Mouse (Mus musculus) left cerebral cortex, postnatal 14 days (tissue): ENCODE measurements around the gene Ccdc28b. TPM values are rescaled to one million over a fixed set of nuclear protein-coding genes. Genes with fewer than 3 reads are reported as not detected.

ENCODE experiments used
- DNase-seq, 2 experiments: peaks; one replicate each; pipeline ENCODE4 v3.0.0; 2021 to 2022; ENCODE audit warnings: low spot score in 2 of 2, mixed read lengths in 1 of 2
- intact Hi-C: fragments of 180-260 bp; cut with DNase I; formaldehyde crosslinking; loops from one replicate; pipeline ENCODE4 v1.15.1; 2025
- total RNA-seq, 2 experiments: library from RNA; stranded (reverse); gene quantifications; 2 replicates each; pipeline ENCODE4 v1.2.3; 2021

Gene Ccdc28b
- total RNA-seq, 2 experiments from 2014 or later, result 103 to 110 TPM

DNA sequence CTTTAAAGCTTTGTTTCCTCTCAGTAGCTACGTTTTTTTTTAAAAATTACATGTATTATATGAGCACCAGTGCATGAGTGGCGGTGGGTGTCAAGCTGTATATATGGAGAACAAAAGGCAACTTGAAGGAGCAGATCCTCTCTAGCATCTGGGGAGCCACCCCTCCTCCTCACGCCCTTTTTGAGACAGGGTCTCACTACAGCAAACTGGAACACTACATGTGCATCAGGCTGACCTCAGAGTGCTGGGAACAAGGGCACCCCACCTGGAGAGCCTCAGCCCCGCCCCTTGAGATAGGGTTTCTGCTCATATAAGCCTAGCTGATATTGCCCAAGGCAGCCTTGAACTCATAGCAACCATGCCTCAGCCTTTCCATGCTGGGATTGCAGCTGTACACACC is 1.7 kb upstream of the Ccdc28b start:
- DNase-seq, result no peak
- intact Hi-C loops, result loop anchor here (2.0 kb wide), 1 partner anchor 15 kb away; the partner anchor contains the start of gene Txlna

DNA sequence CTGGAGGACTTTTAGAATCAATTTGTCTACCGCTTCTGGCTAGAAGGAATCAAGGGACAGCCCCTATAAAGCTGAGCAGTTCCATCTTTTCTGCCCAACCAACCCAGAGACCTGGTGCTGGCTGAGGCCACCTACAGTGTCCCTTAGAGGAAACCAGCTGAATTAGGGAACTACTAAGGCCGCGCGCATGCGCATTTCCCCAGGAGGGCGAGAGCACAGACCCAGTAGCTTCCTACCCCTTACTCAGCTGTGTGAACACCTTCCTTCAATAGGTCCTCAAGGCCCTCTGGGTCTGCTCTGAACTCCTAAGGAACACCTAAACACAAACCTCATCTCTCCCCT is 1.3 kb upstream of the Ccdc28b start:
- intact Hi-C loops, result loop anchor here (2.0 kb wide), 1 partner anchor 16 kb away; the partner anchor contains the start of gene Txlna
- DNase-seq, result peak; percentile 68 to 74

DNA sequence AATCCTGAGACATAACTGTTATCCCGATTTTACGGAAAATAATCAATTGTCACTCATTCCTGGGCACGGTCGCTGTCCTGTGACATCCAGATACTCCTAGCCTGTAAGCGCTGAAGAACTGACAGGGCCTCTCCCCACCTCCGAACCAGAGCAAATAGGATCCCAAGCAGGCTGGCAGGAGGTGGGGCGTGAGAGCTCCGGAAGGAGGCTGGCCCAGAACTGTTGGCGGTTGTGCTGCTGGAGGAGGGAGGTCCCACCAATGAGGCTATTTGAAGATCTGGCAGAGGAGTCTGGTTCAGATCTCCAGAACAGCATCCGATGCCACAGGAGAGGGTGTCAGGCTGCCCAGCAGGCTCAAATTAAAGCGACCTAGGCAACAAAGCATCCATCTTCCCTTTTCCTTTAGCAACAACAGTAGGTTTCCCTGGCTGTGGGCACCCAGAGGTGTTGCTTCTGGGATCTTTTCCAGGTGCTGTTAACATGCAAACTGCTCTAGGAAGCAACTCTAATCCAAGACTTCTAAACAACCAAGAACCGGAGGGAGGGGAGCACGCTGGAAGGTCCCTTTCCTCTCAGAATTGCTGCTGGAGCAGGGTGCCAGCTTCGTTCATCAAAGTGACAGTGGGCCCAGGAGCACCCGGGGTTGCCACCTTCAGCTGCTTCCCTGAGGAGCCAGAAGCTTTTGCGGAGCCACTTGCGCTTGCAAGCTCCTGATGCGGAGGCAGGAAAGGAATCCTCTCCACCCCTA is 708 bp upstream of the Ccdc28b start:
- DNase-seq, result peak; percentile 89 to 96
- intact Hi-C loops, result loop anchor here (2.0 kb wide), 1 partner anchor 16 kb away; the partner anchor contains the start of gene Txlna

DNA sequence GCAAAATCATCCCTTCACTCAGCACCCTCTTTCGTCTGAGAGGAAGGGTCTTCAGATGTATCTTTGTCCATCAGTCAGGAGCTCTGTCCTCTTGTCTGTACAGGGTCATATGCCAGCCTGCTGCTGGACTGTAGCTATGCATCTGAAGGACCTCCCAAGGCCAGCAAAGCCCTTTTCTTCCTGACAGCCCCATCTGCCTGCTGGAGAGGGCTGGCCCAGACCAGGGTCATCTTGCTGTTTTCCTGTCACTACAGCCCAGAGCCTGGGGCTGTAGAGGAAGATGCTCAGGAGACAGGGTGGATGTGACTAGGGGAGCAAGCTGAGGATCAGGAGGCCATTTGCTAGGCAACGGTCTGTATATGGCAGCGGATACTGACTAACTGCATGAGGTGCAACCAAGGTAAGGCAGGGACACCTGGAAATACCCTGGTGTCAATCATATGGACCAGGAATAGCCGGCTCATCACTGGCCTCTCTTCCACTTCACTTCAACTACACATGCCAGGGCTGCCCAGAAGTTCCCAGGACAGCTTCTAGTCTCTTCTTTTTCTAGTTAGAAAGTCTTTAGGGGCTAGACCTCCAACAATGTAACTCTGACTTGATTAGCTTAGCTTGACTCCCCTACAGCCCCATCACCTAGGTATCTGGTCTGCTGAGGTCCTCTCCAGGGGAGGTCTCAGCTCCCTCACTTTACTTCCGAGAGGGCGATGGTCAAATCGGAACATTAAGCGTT is 778 bp downstream of the Ccdc28b start:
- no peak for DNase-seq

DNA sequence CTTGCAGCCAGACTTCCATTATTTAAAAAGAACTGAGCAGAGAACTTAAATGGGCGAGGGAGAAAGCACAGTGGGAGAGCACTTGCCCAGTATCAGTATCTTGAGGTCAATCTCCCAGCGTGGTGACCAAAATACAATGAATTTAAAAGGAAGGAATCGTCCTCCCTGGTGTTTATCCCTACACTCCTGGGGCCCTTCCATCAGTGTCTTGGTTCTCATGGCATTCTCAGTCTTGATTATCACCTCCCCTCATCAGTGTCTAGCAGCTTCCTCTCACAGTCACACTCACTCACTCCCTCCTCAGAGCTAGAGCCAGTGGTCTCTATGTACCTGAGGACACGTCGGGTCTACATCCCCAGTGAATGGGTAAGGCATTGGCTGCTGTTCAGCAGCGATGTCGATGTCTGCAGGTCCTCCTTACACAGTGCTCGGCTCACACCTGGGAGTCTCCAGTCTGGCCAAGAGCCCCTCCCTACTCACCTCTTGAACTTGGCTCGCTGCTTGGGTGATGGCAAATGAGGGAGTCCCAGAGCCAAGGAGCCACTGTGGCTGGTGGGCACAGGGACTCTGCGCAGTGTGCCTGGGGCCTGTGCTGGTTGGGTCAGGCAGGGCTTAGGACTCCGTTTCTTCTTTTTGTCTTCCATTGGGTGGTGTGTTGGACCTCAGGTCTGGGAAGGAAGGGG is 1.5 kb downstream of the Ccdc28b start:
- intact Hi-C loops, result no loop called here
- DNase-seq, result no peak

More for the DNA sequence above, 778 bp downstream of the Ccdc28b start:
- intact Hi-C loops, result no loop called here

DNA sequence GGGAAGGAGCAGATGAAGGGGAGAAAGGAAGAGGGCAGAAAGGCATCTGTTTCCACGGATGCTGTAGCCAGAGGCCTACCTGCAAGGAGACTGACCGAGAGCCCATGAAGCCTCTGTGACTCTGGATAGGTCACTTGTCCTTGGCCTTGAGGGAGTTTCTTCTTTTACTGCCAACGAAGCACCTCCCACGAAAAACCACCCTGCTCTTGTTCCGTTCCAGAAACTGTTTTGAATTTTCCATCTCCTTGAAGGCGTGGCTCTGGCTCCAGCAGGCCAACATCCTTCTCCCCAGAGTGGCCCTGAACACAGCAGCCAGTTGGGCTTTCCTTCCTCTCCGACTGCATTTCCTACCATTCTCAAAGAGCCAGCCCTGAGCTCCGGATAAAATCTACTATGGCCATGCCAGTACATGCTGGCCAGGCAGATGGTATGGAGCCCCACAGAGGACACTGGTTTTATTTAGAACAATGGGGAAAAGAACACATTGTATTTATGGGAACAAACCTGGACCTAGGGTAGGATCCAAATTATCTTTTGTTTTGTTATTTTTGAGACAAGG is 2.4 kb downstream of the Ccdc28b start:
- DNase-seq, result no peak
- intact Hi-C loops, result no loop called here

DNA sequence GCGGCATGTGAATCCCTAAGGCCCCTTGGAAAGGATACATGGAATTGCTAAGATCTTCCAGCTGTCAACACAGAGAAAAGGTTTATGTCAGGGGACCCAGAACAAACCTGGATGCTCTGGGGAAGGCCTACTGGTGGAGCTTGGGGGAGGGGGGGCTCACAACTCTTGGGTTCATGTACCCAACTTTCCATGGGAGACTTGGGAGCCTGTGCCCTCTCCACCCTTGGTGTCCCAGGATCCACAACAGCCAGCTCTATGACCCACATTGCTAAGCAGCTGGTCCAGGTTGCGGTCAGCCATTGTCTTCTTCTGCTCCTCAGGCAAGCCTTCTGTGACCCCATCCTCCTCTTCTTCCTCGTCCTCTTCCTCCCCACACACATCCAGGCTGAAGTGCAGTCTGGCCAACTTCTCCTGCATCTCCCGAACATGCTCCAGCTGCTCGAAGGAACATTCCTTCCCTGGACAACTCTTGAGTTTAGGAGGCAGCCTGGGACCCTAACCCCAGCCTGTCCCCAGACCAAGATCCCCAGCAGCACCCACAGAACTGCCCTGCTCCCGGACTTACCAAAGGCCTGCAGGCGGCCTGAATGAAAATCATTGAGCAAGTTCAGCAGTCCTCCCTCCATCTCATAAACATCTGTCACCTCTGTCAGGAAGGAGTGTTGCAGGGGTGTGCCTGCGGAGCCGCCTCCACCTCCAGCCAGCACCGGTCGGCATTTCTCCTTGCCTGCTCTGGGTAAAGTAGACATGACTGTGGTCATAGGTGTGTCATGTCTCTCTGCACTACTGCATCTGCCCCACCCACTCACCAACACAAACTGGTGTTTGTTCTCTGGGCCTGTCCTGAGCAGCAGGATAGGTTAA is 3.1 kb downstream of the Ccdc28b start:
- DNase-seq, result no peak
- intact Hi-C loops, result no loop called here

DNA sequence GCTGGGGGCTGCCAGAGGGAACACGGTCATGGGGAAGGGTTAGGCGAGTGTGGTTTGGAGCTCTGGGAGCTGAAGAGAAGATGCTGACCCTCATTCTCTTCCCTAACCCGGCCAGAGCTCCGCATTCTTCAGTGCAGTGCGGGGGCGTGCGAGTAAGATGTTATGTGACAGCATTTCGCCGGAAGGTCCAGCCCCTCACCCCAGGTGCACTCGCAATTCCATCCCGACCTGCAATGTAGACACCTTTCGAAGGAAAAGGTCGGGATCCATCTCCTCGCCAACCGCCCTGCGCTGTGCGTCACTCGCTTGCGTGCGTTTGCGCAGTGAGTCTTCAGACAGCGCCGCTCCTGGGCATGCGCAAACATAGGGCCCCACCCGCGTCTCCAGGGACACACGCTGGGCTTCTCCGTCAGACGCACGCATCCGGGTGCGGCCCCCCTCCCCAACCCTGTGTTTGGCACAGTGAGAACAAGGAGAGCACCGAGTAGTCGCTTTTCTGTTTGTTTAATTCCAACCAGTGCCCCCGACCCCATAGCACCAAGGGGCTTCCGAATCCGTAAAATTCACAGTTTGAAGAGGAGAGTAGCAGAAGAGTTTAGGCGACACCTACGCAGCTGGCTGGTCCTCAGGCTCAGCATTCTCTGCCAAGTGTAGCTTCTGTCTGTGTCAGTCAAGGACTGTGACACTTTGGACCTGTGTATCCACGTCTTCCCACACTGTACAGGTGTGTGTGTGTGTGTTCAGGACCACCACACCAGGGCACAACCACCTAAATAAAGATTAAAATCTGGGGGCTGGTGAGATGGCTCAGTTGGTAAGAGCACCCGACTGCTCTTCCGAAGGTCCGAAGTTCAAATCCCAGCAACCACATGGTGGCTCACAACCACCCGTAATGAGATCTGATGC is 4.7 kb downstream of the Ccdc28b start, which contains the start of gene Iqcc:
TSS of gene Iqcc (minus strand) at position 314 of the 906 bp plus-strand sequence.
- intact Hi-C loops, result no loop called here
- DNase-seq, result peak; percentile 95 to 98

DNA sequence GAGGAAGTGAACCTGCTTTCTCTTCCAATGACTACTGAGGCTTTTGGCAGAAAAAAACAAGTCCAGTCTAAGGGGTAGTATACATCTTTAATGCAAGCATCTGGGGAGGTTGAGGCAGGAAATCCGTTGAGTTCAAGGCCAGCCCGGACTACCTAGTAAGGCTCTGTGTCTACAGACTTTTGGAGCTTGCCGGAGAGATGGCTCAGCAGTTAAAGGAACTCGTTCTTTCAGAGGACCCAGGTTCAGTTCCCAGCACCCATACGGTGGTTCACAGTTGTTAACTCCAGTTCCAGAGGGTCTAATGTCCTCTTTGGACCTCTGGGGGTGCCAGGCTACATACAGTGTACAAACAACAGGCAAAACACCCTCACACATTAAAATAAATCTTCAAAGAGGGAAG is 5.7 kb downstream of the Ccdc28b start:
- no peak for DNase-seq
- intact Hi-C loops, result no loop called here

DNA sequence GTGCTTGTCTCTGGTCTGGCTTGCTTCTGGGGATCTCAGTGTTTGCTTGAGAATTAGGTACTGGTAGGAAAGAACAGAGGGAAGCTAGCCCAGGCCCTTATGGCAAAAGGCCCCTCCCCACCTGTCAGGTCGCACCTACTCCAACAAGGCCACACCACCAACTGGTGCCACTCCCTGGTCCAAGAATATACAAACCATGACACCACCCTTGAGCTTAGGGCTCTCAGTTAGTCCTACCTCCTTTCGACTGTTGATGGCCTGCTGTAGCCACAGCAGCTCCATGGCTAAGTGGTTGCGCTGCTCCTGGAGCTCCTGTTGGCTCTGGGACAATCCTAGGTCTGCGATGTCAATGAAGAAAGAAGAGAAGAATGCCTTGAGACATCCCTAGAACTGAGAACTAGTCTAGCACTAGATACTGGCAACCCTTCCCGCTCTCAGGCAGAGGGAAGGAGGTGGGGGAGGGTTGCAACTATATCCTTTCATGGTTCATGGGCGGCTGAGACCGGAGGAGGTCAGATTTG is 6.6 kb downstream of the Ccdc28b start:
- intact Hi-C loops, result no loop called here
- no peak for DNase-seq

DNA sequence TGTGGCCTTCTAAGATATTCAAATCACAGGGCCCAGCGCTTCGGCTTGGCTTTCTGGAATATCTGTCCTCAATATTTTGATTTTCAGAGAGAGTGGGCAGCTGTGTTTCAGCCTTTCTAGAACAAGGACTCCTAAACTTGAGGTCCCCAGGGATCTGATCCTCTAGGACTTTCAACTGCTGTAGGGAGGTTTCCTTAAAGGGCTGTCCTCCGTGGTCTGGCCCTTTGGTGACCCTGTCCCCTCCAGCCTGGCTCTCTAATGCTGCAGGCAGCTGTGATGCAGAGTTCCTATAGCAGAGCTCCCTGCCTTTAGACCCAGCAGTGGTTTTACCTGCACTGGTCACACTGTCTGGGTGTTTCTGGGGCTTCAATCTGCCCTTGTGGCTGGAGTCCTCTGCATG is 7.1 kb downstream of the Ccdc28b start:
- DNase-seq, result no peak
- intact Hi-C loops, result no loop called here

DNA sequence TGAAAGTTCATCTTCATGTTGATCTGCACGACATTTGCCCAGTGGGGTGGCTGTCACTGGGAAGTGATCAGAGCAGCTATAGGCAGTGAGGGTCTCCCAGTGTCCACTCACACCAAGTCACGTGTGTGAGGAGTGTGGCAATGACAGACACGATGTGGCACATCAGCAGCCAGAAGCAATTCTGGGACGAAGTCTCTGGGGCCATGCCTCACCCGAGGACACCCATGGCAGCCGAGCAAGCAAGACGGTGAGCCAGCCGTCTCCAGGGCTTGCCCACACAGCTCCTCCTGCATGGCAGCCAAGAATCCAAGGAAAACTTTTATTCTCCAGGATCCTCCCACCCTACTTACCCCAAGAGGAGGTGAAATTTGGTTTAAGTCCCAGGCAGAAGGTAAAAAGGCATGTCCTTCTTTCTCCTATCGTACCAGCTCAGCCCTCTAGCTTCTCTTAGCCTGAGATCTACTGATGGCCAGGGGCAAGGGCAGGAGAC is 7.9 kb downstream of the Ccdc28b start:
- no peak for DNase-seq
- intact Hi-C loops, result no loop called here

DNA sequence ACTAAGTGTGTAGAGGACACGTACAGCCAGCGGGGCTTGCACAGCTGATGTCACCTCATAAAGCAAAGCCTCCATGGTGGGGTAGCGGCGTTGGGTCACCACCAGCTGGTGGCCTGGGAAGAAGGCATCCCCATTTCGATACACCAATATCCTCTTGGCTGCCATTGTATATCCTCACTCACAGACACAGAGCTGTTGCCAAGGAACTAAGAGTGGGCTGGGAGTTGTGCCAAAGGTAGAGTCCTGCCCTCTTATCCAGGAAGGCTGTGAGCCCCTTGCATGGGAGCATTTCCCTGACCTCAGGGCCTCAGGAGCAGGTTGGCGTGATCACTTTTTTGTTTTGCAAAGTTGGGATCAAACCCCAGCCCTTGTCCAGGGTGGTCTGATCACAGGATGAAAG is 9.7 kb downstream of the Ccdc28b start, which contains the start of gene Dcdc2b:
TSS of gene Dcdc2b (minus strand) at position 165 of the 400 bp plus-strand sequence.
- intact Hi-C loops, result no loop called here
- no peak for DNase-seq

DNA sequence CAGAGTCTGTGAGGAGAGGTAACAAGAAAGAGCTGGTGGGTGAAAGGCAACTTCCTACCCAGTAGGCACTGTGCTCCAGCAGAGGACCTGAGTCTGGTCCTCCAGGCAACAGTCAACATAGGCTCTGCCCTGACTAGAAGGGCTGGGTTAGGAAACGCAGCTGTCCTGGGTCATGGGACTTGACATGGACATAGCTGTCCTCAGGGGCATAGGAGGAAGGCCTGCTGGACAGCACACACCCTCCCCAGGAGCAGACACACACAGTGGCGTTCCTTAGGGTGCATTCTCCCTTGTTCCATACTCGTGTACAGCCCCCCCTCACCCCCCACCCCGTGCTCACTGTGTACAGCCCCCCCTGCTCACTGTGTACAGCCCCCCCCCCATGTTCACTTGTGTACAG is 13.3 kb downstream of the Ccdc28b start:
- intact Hi-C loops, result no loop called here
- DNase-seq, result no peak

DNA sequence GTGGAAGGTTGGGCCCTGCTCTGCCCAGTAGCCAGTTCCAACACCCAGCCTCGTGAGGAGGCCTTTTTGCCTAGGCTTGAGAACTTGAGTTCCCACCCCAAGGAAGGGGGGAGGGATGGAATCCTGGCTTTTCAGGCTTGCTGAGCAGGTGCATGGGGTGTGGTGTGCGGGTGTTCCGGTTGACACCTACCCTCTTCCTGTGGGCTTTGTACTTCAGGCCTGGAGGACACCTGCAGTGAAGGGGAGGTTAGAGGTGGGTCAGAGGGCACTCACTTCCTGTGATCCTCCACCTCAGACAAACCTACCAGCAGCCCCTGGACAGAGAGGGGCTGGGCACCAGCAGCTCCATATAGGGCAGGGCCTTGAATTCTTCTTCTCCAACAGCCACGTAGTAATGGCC is 13.7 kb downstream of the Ccdc28b start:
- intact Hi-C loops, result no loop called here
- no peak for DNase-seq

DNA sequence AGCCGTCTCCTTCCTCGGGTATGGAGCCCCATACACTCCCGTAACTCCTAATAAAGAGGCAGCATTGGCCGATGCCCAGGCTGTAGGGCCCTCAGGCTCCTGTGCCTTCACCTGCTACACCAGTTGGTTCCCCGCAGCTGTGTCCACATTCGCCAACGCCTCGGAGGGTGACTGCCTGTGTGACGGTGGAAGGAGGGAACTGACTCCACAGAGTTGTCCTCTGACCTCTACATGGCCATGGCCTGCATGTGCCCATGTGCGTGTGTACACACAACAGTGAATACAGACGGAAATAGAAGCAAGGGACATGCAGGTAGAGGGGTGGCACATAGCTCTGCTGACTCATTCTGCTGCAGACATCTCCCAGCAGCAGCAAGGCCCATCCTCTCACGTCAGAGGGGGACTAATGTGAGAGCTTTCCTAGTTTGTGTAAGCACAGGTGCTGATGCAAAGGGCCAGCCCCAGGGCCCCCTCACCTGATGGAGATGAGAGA is 14.6 kb downstream of the Ccdc28b start:
- intact Hi-C loops, result loop anchor here (5.0 kb wide), 1 partner anchor 117 kb away; the partner anchor contains the start of genes Fam229a and Tssk3
- no peak for DNase-seq

DNA sequence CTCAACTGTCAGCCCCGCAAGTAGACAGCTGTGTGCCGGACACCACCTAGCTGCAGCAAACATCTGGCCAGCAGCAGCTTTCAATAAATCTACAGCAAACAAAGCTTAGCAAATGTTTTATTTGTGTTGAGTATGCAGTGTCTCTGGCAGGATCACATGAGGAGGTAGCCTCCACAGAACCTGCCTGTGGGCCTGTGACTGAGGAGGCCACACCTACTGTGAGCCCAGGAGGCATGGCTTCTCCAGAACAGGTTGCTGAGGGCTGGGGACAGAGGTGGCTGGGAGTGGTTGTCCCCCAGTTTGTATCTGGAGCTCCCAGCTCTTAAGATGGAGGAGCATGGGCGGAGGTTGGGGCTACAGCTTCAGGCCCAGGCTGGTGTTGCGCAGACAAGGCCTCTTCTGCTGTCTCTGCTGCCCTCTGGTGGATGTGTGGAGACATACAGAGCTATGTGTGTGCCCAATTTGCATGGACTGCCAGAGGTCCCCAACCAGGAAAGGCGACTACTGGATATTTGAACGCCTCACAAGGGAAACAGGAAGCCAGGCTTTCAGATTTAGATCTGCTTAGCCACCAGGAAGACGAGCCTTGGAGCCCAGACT is 15.2 kb downstream of the Ccdc28b start:
- peak; percentile 85 to 91 for DNase-seq
- intact Hi-C loops, result loop anchor here (5.0 kb wide), 1 partner anchor 116 kb away; the partner anchor contains the start of genes Fam229a and Tssk3
